Comparison of ENCODE assay signal across 26 mouse cellular contexts in genomic region chr3:22192931-22193330, GRCm38 (mm10).
"Had no signal": no experiment of that assay in that cellular context is flagged by ENCODE, and none has a peak within 500 bp of the region (broad histone marks: within the 10 kb centered on the region; RNA-seq: fewer than 3 reads in every experiment).

No protein-coding gene starts in this region.

- H3K4me3 ChIP-seq: embryonic facial prominence, embryonic 10.5 days; embryonic facial prominence, embryonic 12.5 days; embryonic facial prominence, embryonic 13.5 days; embryonic facial prominence, embryonic 15.5 days; erythroblast, embryonic 14.5 days; forebrain, embryonic 10.5 days; forebrain, embryonic 12.5 days; forebrain, embryonic 13.5 days; forebrain, embryonic 15.5 days; gastrocnemius, adult 2 months; heart, adult 2 months had no signal

- H3K9me3 ChIP-seq: embryonic facial prominence, embryonic 10.5 days; embryonic facial prominence, embryonic 12.5 days; embryonic facial prominence, embryonic 13.5 days; embryonic facial prominence, embryonic 15.5 days; forebrain, embryonic 10.5 days; forebrain, embryonic 12.5 days; forebrain, embryonic 13.5 days; forebrain, embryonic 15.5 days had no signal

- H3K4me2 ChIP-seq: embryonic facial prominence, embryonic 12.5 days; embryonic facial prominence, embryonic 13.5 days; embryonic facial prominence, embryonic 15.5 days; forebrain, embryonic 12.5 days; forebrain, embryonic 13.5 days; forebrain, embryonic 15.5 days had no signal

- DNase-seq: cerebellum, adult 9-10 months; cerebellum, adult 9-11 months; cerebellum, postnatal 10 days; cerebellum, postnatal 14 days; cerebellum, postnatal 25 days; cerebellum, postnatal 36 days; embryo, embryonic 11 days; forebrain, postnatal 0 days; gastrocnemius, adult 2 months; gastrocnemius, postnatal 10 days; gastrocnemius, postnatal 14 days; gastrocnemius, postnatal 25 days; gastrocnemius, postnatal 36 days; heart, adult 18-20 months; heart, adult 2 months had no signal

- H3K4me1 ChIP-seq: embryonic facial prominence, embryonic 10.5 days; embryonic facial prominence, embryonic 12.5 days; embryonic facial prominence, embryonic 15.5 days; forebrain, embryonic 10.5 days; forebrain, embryonic 12.5 days; forebrain, embryonic 13.5 days; forebrain, embryonic 15.5 days had no signal

- ATAC-seq: forebrain, embryonic 13.5 days; forebrain, embryonic 14.5 days; forebrain, embryonic 15.5 days; forebrain, embryonic 16.5 days; forebrain, postnatal 0 days had no signal

- H3K27ac ChIP-seq: embryonic facial prominence, embryonic 10.5 days; embryonic facial prominence, embryonic 12.5 days; embryonic facial prominence, embryonic 13.5 days; embryonic facial prominence, embryonic 15.5 days; forebrain, embryonic 10.5 days; forebrain, embryonic 12.5 days; forebrain, embryonic 13.5 days; forebrain, embryonic 15.5 days; gastrocnemius, adult 2 months; heart, adult 2 months had no signal

- H3K27me3 ChIP-seq: embryonic facial prominence, embryonic 12.5 days; embryonic facial prominence, embryonic 13.5 days; embryonic facial prominence, embryonic 15.5 days; forebrain, embryonic 12.5 days; forebrain, embryonic 13.5 days; forebrain, embryonic 15.5 days had no signal

- H3K9ac ChIP-seq: embryonic facial prominence, embryonic 12.5 days; embryonic facial prominence, embryonic 13.5 days; embryonic facial prominence, embryonic 15.5 days; forebrain, embryonic 12.5 days; forebrain, embryonic 13.5 days; forebrain, embryonic 15.5 days; forebrain, postnatal 0 days had no signal
